Mouse (Mus musculus) Patski (cell line): Measurements from ENCODE around the gene Bspry. TPM values are rescaled to one million over a fixed set of nuclear protein-coding genes. Genes with fewer than 3 reads are reported as not detected.
"Not testable (repeated sequence)": the region's sequence is repeated elsewhere in the genome, so short reads cannot be mapped to it uniquely, and the experiment has no call there.

Source experiments
- ATAC-seq: fragments of 100-300 bp; one replicate; pipeline ENCODE4 v1.8.0; 2021
- CTCF ChIA-PET: fragments of 350-600 bp; sonication (Branson Sonifier 250); formaldehyde crosslinking; loops from one replicate; lab custom pipeline; 2022; ENCODE audit warnings: inconsistent platforms; lab: Charles Lee
- POLR2A ChIA-PET: fragments of 350-600 bp; sonication (Branson Sonifier 250); formaldehyde crosslinking; loops from one replicate; lab custom pipeline; 2022; ENCODE audit warnings: antibody characterized with exemption, inconsistent platforms; lab: Charles Lee
- DNase-seq: peaks from one replicate; pipeline ENCODE4 v3.0.0-alpha.2; 2011; ENCODE audit warnings: low read depth, low spot score
- H3K27me3 ChIP-seq: fragments of 371-371 bp; one replicate; pipeline ENCODE4 v1.5.1; 2021
- CTCF ChIP-seq: fragments of 100-300 bp; IDR thresholded peaks from one replicate; pipeline ENCODE4 v1.5.1; 2021
- in situ Hi-C: fragments of 300-500 bp; cut with MboI; formaldehyde crosslinking; loops from 3 replicates; pipeline ENCODE4 v1.11.1; 2018; ENCODE audit warnings: low pct_unique_long_range_greater_than_20kb, mixed read lengths
- polyA plus RNA-seq: library from polyadenylated mRNA; unstranded; gene quantifications from one replicate; pipeline ENCODE4 v1.2.3, GENCODE M21; 2021

Gene Bspry
- polyA plus RNA-seq, 1 experiment from 2014 or later = 3.3 TPM

GRCm38 (mm10) chr4:62454995-62455394 is 24.9 kb upstream of the Bspry start:
- CTCF ChIA-PET = interaction anchor here (0.8 to 2.1 kb wide), 7 partner anchors 13 to 64 kb away, joined by 3 to 6 read pairs (median 4); partner anchors contain the start of genes Alad and Hdhd3
- no peak for ATAC-seq
- DNase-seq = no peak

GRCm38 (mm10) chr4:62459081-62459480 is 20.8 kb upstream of the Bspry start:
- in situ Hi-C loops = no loop called here
- ATAC-seq = no peak
- CTCF ChIA-PET = no interaction called here
- no peak for DNase-seq
- POLR2A ChIA-PET = interaction anchor here (0.8 kb wide), 1 partner anchor 12 kb away, joined by 3 read pairs; no protein-coding TSS in a partner anchor
- H3K27me3 ChIP-seq = no peaks in the 10 kb centered on the region
- TF ChIP-seq CTCF = no peak

More at GRCm38 (mm10) chr4:62454995-62455394, 24.9 kb upstream of the Bspry start:
- POLR2A ChIA-PET = interaction anchor here (0.6 kb wide), 1 partner anchor 30 kb away, joined by 3 read pairs; no protein-coding TSS in a partner anchor
- no peaks in the 10 kb centered on the region for H3K27me3 ChIP-seq
- in situ Hi-C loops = no loop called here
- peak; percentile 69 for TF ChIP-seq CTCF

- no peaks in the 10 kb centered on the region for H3K27me3 ChIP-seq
- DNase-seq (no peak), ATAC-seq (no peak)
- CTCF ChIA-PET = no interaction called here
- TF ChIP-seq CTCF = no peak
- in situ Hi-C loops = no loop called here
- POLR2A ChIA-PET = no interaction called here
Measured at GRCm38 (mm10) chr4:62460348-62460747, 19.5 kb upstream of the Bspry start.

GRCm38 (mm10) chr4:62463124-62463523 is 16.7 kb upstream of the Bspry start:
- in situ Hi-C loops = no loop called here
- CTCF ChIA-PET = no interaction called here
- DNase-seq = no peak
- ATAC-seq = no peak
- TF ChIP-seq CTCF = no peak
- POLR2A ChIA-PET = no interaction called here
- no peaks in the 10 kb centered on the region for H3K27me3 ChIP-seq

- CTCF ChIA-PET = interaction anchor here (1.2 to 1.5 kb wide), 3 partner anchors 8 to 17 kb away, joined by 3 to 6 read pairs (median 4); no protein-coding TSS in a partner anchor
- in situ Hi-C loops = loop anchor here (5.0 kb wide), 1 partner anchor 54 kb away; no protein-coding TSS in a partner anchor
- DNase-seq = no peak
- peak; percentile 43 for TF ChIP-seq CTCF
- H3K27me3 ChIP-seq = no peaks in the 10 kb centered on the region
- ATAC-seq = no peak
- POLR2A ChIA-PET = no interaction called here
Measured at GRCm38 (mm10) chr4:62468158-62468557, 11.7 kb upstream of the Bspry start.

- H3K27me3 ChIP-seq = no peaks in the 10 kb centered on the region
- in situ Hi-C loops = no loop called here
- ATAC-seq (peak; percentile 44), DNase-seq (no peak)
- TF ChIP-seq CTCF = no peak
- POLR2A ChIA-PET = no interaction called here
- CTCF ChIA-PET = no interaction called here
Measured at GRCm38 (mm10) chr4:62470598-62471051, 9.2 kb upstream of the Bspry start, which contains the start of gene Wdr31. Gene Wdr31 (minus strand): TSS chr4:62470896.

- ATAC-seq (no peak), DNase-seq (no peak)
- in situ Hi-C loops = no loop called here
- ChIA-PET CTCF (no interaction called here), POLR2A (interaction anchor here (0.7 kb wide), 1 partner anchor 13 kb away, joined by 3 read pairs; no protein-coding TSS in a partner anchor)
- TF ChIP-seq CTCF = no peak
- no peaks in the 10 kb centered on the region for H3K27me3 ChIP-seq
Measured at GRCm38 (mm10) chr4:62472071-62472470, 7.8 kb upstream of the Bspry start.

GRCm38 (mm10) chr4:62475131-62475530 is 4.7 kb upstream of the Bspry start:
- TF ChIP-seq CTCF = no peak
- DNase-seq (no peak), ATAC-seq (no peak)
- in situ Hi-C loops = no loop called here
- ChIA-PET CTCF (interaction anchor here (0.6 kb wide), 1 partner anchor 20 kb away, joined by 3 read pairs; no protein-coding TSS in a partner anchor), POLR2A (interaction anchor here (0.7 kb wide), 1 partner anchor 26 kb away, joined by 3 read pairs; no protein-coding TSS in a partner anchor)
- no peaks in the 10 kb centered on the region for H3K27me3 ChIP-seq

- POLR2A ChIA-PET = interaction anchor here (0.7 kb wide), 1 partner anchor 26 kb away, joined by 3 read pairs; no protein-coding TSS in a partner anchor
- DNase-seq (no peak), ATAC-seq (no peak)
- CTCF ChIA-PET = interaction anchor here (0.6 to 1.1 kb wide), 2 partner anchors 8 to 19 kb away, joined by 3 to 4 read pairs; no protein-coding TSS in a partner anchor
- no peaks in the 10 kb centered on the region for H3K27me3 ChIP-seq
- in situ Hi-C loops = no loop called here
- no peak for TF ChIP-seq CTCF
Measured at GRCm38 (mm10) chr4:62475793-62476192, 4.1 kb upstream of the Bspry start.

- TF ChIP-seq CTCF = no peak
- no peak for ATAC-seq
- no peak for DNase-seq
- no peaks in the 10 kb centered on the region for H3K27me3 ChIP-seq
- ChIA-PET CTCF (no interaction called here), POLR2A (no interaction called here)
- in situ Hi-C loops = no loop called here
Measured at GRCm38 (mm10) chr4:62477542-62478244, 2.2 kb upstream of the Bspry start.

- CTCF ChIA-PET, ATAC-seq, POLR2A ChIA-PET, H3K27me3 ChIP-seq, in situ Hi-C loops, DNase-seq: not testable (repeated sequence)
Measured at GRCm38 (mm10) chr4:62479593-62479936, 288 bp upstream of the Bspry start.
